Comparison of ENCODE assay signal across 10 mouse cellular contexts in the genomic region with DNA sequence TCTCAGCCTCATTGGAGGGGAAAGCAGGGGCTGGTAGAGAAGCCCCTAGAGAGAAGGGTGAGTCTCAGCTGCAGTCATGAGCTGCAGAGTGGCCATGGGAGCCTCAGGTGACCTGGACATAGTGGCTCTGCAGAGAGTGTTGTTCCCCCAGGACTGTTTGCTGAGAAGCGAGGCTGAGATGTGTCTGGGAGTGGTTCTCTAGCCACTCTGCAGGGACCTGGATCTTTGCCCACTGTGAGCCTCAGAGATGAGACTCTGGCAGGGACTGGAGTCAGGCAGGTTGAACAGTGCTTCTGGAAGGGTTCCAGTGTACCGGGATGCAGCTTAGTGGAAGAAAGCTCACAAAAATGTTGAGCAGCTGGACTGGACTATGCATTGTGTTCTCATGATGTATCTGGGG.
DNase-seq lines count a peak whose midpoint lies in the region; ATAC-seq lines count a peak whose summit lies in the region.
"Had no signal": no experiment of that assay in that cellular context is flagged by ENCODE, and none has a peak within 500 bp of the region (broad histone marks: within the 10 kb centered on the region; RNA-seq: fewer than 3 reads in every experiment).

No protein-coding gene starts in this region.

- no peak overlapping the region for H3K4me2 ChIP-seq in kidney, embryonic 16.5 days (replicated peaks; ENCODE audit: low read depth, low read length)
- H3K4me2 ChIP-seq in forebrain, embryonic 14.5 days (ENCODE audit: low read length): no peak overlapping the region
- H3K4me2 ChIP-seq: heart, embryonic 12.5 days had no signal

- ATAC-seq in kidney, embryonic 16.5 days (ENCODE audit: low FRiP score, low TSS enrichment): no peak
- no peak for ATAC-seq in forebrain, embryonic 14.5 days

- DNase-seq in kidney, postnatal 10 days: peak; percentile 16
- peak; percentile 48 for DNase-seq in urinary bladder, postnatal 14 days (ENCODE audit: low spot score)
- DNase-seq in urinary bladder, postnatal 4 days (ENCODE audit: low spot score in 2 of 2): no peak
- DNase-seq in cerebellum, adult 9-11 months: peak; percentile 23
- no peak for DNase-seq in frontal cortex, adult 2 months (ENCODE audit: extremely low spot score in 1 of 2, low spot score in 1 of 2)
- no peak for DNase-seq in forebrain, embryonic 14.5 days (ENCODE audit: low spot score)
- DNase-seq in heart, postnatal 36 days: no peak
- DNase-seq: liver had no signal

- no peaks in the 10 kb centered on the region for H3K27me3 ChIP-seq in kidney, embryonic 16.5 days (ENCODE audit: insufficient read depth, low read length)
- no peaks in the 10 kb centered on the region for H3K27me3 ChIP-seq in forebrain, embryonic 14.5 days (replicated peaks; ENCODE audit: control insufficient read depth, insufficient read depth, low read length)
- H3K27me3 ChIP-seq: heart, embryonic 12.5 days had no signal

- no peak overlapping the region for H3K9ac ChIP-seq in kidney, embryonic 16.5 days (replicated peaks; ENCODE audit: low read length)
- H3K9ac ChIP-seq in forebrain, embryonic 14.5 days (ENCODE audit: low read length): no peak overlapping the region
- H3K9ac ChIP-seq: heart, embryonic 12.5 days had no signal

- intact Hi-C loops in heart, postnatal 36 days (cut with DNase I): no loop called here

- H3K27ac ChIP-seq in kidney, embryonic 16.5 days (ENCODE audit: low read length): no peak overlapping the region
- H3K27ac ChIP-seq in forebrain, embryonic 14.5 days (ENCODE audit: low read depth, low read length): no peak overlapping the region

- WGBS in kidney, embryonic 16.5 days: 56% methylated on average over 2 of the region's 2 CpGs
- WGBS in forebrain, embryonic 14.5 days: 76% methylated on average over 2 of the region's 2 CpGs

- no peaks in the 10 kb centered on the region for H3K9me3 ChIP-seq in kidney, embryonic 16.5 days (ENCODE audit: low read length)
- no peaks in the 10 kb centered on the region for H3K9me3 ChIP-seq in forebrain, embryonic 14.5 days (replicated peaks; ENCODE audit: control insufficient read depth, low read length)
- H3K9me3 ChIP-seq: heart, embryonic 12.5 days had no signal

- no peaks in the 10 kb centered on the region for H3K4me1 ChIP-seq in kidney, embryonic 16.5 days (ENCODE audit: insufficient read depth, low read length)
- H3K4me1 ChIP-seq in forebrain, embryonic 14.5 days (ENCODE audit: control insufficient read depth, insufficient read depth, low read length): no peaks in the 10 kb centered on the region
- H3K4me1 ChIP-seq: heart, embryonic 12.5 days had no signal

- H3K36me3 ChIP-seq in kidney, embryonic 16.5 days (ENCODE audit: insufficient read depth, low read length): no peaks in the 10 kb centered on the region
- H3K36me3 ChIP-seq in forebrain, embryonic 14.5 days (ENCODE audit: control insufficient read depth, insufficient read depth, low read length): no peaks in the 10 kb centered on the region
- H3K36me3 ChIP-seq: heart, embryonic 12.5 days had no signal

- H3K4me3 ChIP-seq in kidney, embryonic 16.5 days (ENCODE audit: low read length): no peak overlapping the region
- H3K4me3 ChIP-seq in forebrain, embryonic 14.5 days (ENCODE audit: low read depth, low read length): no peak overlapping the region
- H3K4me3 ChIP-seq: heart, embryonic 12.5 days had no signal

Comparison
In these comparisons a context has a peak if more than half of its experiments do, and no peak if none do; other contexts are left out.
1. DNase-seq: peak in kidney, postnatal 10 days (single experiment), urinary bladder, postnatal 14 days (single experiment) and cerebellum, adult 9-11 months (single experiment); none in urinary bladder, postnatal 4 days (0 of 2), frontal cortex, adult 2 months (0 of 2), forebrain, embryonic 14.5 days (single experiment) and heart, postnatal 36 days (0 of 2).